Mouse (Mus musculus): ENCODE measurements around the gene Aen.

GRCm38 (mm10) chr7:78897567-78897966 is 1.9 kb downstream of the Aen start:
- TF ChIP-seq POLR2A (IDR thresholded peaks at IDR 0.05; ENCODE audit: borderline replicate concordance, control insufficient read depth, low read depth, low read length): no peak
- TF ChIP-seq CTCF (IDR thresholded peaks at IDR 0.05; ENCODE audit: control insufficient read depth, insufficient read depth, low read length): no peak

All from bone marrow, adult 2 months (tissue).